Mouse (Mus musculus) ES-E14 (cell line): ENCODE data around the gene Prm3. TPM values are rescaled to one million over a fixed set of nuclear protein-coding genes. Genes with fewer than 3 reads are reported as not detected.

Experiments used
- DNase-seq: peaks from one replicate; pipeline ENCODE4 v3.0.0-alpha.2; 2013; ENCODE audit warnings: low read depth, low spot score
- H3K27ac ChIP-seq: 2 replicates; pipeline ENCODE4 v1.5.1; 2012; ENCODE audit warnings: low read depth, mild to moderate bottlenecking, low read length, moderate library complexity, mixed read lengths; ENCODE audit not compliant: poor library complexity, insufficient read depth, severe bottlenecking
- H3K36me3 ChIP-seq: 2 replicates; pipeline ENCODE4 v1.6.1; 2012; ENCODE audit warnings: mild to moderate bottlenecking, low read length, moderate library complexity, mixed read lengths; ENCODE audit not compliant: control insufficient read depth, poor library complexity, insufficient read depth, severe bottlenecking
- H3K4me1 ChIP-seq, 2 experiments: fragments of 150-350 bp in 1 of 2; sonication (generic) in 1 of 2; 2 replicates each; pipeline ENCODE4 v1.6.1; 2012; ENCODE audit warnings: low read length in 2 of 2, mild to moderate bottlenecking in 1 of 2, mixed read lengths in 1 of 2; ENCODE audit not compliant: control insufficient read depth in 2 of 2, insufficient read depth in 2 of 2, poor library complexity in 1 of 2
- H3K4me3 ChIP-seq, 2 experiments: fragments of 150-350 bp in 1 of 2; sonication (generic) in 1 of 2; 2 replicates each; pipeline ENCODE4 v1.5.1; 2012; ENCODE audit warnings: low read length in 2 of 2, low read depth in 1 of 2, mild to moderate bottlenecking in 1 of 2, mixed read lengths in 1 of 2; ENCODE audit not compliant: insufficient read depth in 1 of 2, poor library complexity in 1 of 2, severe bottlenecking in 1 of 2
- H3K9ac ChIP-seq: 2 replicates; pipeline ENCODE4 v1.6.1; 2012; ENCODE audit warnings: low read depth, mild to moderate bottlenecking, low read length, mixed read lengths; ENCODE audit not compliant: poor library complexity, insufficient read depth, severe bottlenecking
- H3K9me3 ChIP-seq: fragments of 150-350 bp; sonication (generic); 2 replicates; pipeline ENCODE4 v1.6.1; 2012; ENCODE audit warnings: low read depth, mild to moderate bottlenecking, low read length; ENCODE audit not compliant: control insufficient read depth, insufficient read depth
- CHD2 ChIP-seq: IDR thresholded peaks from 2 replicates; pipeline ENCODE4 v1.6.1; 2014; ENCODE audit warnings: mild to moderate bottlenecking, low read depth, low read length, inconsistent platforms
- HCFC1 ChIP-seq: IDR thresholded peaks from 2 replicates; pipeline ENCODE4 v1.6.1; 2012; ENCODE audit warnings: low read length, inconsistent platforms, borderline replicate concordance; ENCODE audit not compliant: insufficient read depth
- MAFK ChIP-seq: IDR thresholded peaks from 2 replicates; pipeline ENCODE4 v1.6.1; 2014; ENCODE audit warnings: mild to moderate bottlenecking, low read depth, low read length, inconsistent platforms; ENCODE audit not compliant: insufficient read depth
- ZC3H11A ChIP-seq: IDR thresholded peaks from 2 replicates; pipeline ENCODE4 v1.6.1; 2012; ENCODE audit warnings: low read depth, mild to moderate bottlenecking, inconsistent platforms, low read length, borderline replicate concordance
- ZNF384 ChIP-seq: IDR thresholded peaks from 2 replicates; pipeline ENCODE4 v1.6.1; 2012; ENCODE audit warnings: low read depth, low read length, inconsistent platforms
- in situ Hi-C, 2 experiments: fragments of 600-800 bp; cut with MboI; formaldehyde crosslinking; loops; one replicate each; pipeline ENCODE4 v1.15.1; 2025; ENCODE audit warnings: low sequenced_read_pairs in 2 of 2, inconsistent platforms in 1 of 2; ENCODE audit not compliant: unreplicated experiment in 2 of 2
- total RNA-seq: library from RNA; depleted of rRNA; stranded (reverse); fragments of 300-350 nt; gene quantifications from 2 replicates; pipeline ENCODE4 v1.2.3, GENCODE M21; 2012

Prm3 gene
- total RNA-seq, 1 experiment = not detected

DNA sequence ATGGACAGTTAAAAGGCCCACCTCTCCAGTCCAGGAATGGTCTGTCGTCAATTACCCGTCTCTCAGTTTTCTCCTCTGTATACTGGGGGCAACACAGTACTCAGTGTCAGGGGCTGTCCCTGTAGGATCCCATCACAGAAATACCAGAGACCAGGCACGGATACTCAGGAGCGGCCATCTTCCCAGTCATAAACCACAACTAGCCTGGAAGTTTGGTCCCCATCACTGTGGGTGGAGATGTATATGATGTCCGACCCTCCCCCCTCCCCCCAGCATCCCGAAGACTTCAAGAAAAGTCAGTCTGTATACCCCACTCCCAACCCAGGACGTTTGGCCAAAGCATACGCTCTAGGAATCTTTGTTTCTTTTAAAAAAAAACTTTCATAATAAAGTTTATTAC lies 7.3 kb downstream of the Prm3 start:
- no peak overlapping the region for H3K9ac ChIP-seq
- in situ Hi-C loops = loop anchor here in 1 of 2 experiments (10.0 kb wide), 1 partner anchor 369 kb away; the partner anchor contains the start of gene Nubp1

DNA sequence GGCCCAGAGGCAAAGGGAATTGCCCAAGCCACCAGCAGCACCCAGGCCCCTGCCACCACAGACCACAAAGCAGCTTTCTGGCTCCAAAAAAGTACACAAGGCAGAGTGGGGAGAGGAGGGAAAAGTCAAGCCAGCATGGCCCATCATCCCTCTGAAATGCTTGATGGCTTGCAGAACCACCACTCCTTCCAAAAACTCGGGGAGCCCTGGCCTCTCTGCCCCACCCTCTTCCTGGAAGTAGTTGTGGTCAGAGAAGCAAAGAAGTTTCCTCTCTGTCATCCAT lies 7.6 kb downstream of the Prm3 start:
- Histone ChIP-seq H3K4me3 (no peak overlapping the region), H3K36me3 (no peaks in the 10 kb centered on the region), H3K27ac (no peak overlapping the region), H3K4me1 (peaks cover 7 to 14% of the 10 kb centered on the region in 2 experiments; a peak in 2 of 4 replicates), H3K9me3 (no peaks in the 10 kb centered on the region), H3K9ac (no peak overlapping the region)
- TF ChIP-seq ZNF384 (no peak), MAFK (no peak), CHD2 (no peak), ZC3H11A (no peak), HCFC1 (no peak)
- in situ Hi-C loops = loop anchor here in 1 of 2 experiments (10.0 kb wide), 1 partner anchor 368 kb away; the partner anchor contains the start of gene Nubp1
- no peak for DNase-seq

More for the DNA sequence above, 7.3 kb downstream of the Prm3 start:
- Histone ChIP-seq H3K9me3 (no peaks in the 10 kb centered on the region), H3K36me3 (no peaks in the 10 kb centered on the region), H3K27ac (no peak overlapping the region), H3K4me3 (no peak overlapping the region), H3K4me1 (peaks cover 7 to 17% of the 10 kb centered on the region in 2 experiments; a peak in 2 of 4 replicates)
- TF ChIP-seq ZNF384 (no peak), ZC3H11A (no peak), CHD2 (no peak), MAFK (no peak), HCFC1 (no peak)
- no peak for DNase-seq

DNA sequence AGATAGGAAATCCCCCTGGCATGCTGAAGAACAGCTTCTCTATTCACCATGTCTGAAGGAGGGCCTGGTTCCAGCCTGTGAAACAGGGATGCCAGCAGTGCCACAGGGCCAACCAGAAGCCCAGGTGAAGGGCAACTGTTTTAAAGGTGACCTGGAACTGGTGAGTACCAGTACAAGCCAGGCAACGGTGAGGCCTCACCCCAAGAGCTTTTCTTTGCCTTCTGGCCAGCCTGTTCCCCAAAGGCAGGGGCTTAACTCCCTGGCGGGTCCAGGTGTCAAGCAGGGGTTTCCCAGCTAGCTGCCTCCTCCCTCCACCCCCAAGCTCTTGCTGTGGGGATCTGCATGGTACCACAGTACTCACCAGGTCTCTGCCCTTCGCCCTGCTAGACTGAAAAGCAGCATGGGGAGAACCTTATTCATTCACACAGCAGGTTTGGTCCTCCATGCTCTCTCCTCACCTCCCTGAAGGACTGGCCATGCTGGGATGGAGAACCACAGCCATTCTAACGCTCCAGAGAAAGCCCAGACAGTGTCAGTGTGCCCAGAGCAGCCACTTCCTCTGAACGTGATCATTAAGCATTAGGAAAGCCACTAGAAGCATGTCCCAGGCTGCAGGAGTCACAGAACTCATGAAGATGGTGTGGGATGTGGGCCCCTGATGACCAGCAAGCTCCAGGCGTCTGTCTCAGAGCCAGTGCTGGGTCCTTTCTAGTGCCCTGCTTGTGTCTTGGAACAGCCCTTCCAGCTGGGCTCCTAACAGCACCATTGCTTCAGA lies 8.2 kb downstream of the Prm3 start:
- Histone ChIP-seq H3K27ac (no peak overlapping the region), H3K4me1 (peaks cover 7 to 12% of the 10 kb centered on the region in 2 experiments; a peak in 2 of 4 replicates), H3K36me3 (no peaks in the 10 kb centered on the region), H3K9ac (no peak overlapping the region), H3K4me3 (no peak overlapping the region), H3K9me3 (no peaks in the 10 kb centered on the region)
- in situ Hi-C loops = loop anchor here in 1 of 2 experiments (10.0 kb wide), 1 partner anchor 368 kb away; the partner anchor contains the start of gene Nubp1
- DNase-seq = no peak
- TF ChIP-seq CHD2 (no peak), MAFK (no peak), ZC3H11A (no peak), HCFC1 (no peak), ZNF384 (no peak)

DNA sequence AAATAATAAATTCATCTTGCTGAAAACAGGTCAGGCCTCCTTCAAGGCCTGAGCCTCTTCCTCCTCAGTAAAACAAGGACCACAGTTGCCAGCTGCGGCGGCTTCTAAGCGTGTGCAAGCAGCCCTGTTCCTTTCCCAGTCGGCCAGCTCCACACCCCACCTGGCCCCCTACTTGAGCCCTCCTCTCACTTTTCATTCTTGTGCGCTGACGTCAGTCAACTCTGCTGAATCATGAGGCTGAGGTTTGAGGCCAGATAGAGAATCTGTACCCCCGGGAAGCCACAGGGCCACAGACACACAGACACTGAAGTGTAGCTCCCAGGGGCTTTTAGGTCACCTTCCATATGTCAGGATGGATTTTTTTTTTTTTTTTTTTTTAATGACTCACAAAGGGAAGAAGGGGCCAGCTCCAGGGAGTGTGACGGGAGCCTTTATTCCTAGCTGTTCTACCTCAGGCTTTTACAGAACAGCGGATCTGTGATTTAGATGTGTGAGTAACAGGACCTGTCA lies 8.8 kb downstream of the Prm3 start:
- Histone ChIP-seq H3K36me3 (no peaks in the 10 kb centered on the region), H3K9ac (no peak overlapping the region), H3K4me1 (peaks cover 5 to 9% of the 10 kb centered on the region in 2 experiments; a peak in 2 of 4 replicates), H3K4me3 (no peak overlapping the region), H3K27ac (no peak overlapping the region), H3K9me3 (no peaks in the 10 kb centered on the region)
- DNase-seq = no peak
- TF ChIP-seq HCFC1 (no peak), ZNF384 (0 out of 2 replicates have a peak, but pooled peaks have one; percentile 33), ZC3H11A (no peak)
- in situ Hi-C loops = loop anchor here in 1 of 2 experiments (10.0 kb wide), 1 partner anchor 367 kb away; the partner anchor contains the start of gene Nubp1
